Mouse (Mus musculus) C2C12 (cell line): ENCODE data around the gene Frem2. TPM values are rescaled to one million over a fixed set of nuclear protein-coding genes. Genes with fewer than 3 reads are reported as not detected.

Experiments used
- H3K27me3 ChIP-seq: one replicate; pipeline ENCODE4 v1.6.1; 2011; ENCODE audit not compliant: control insufficient read depth, insufficient read depth, insufficient read length
- H3K36me3 ChIP-seq: one replicate; pipeline ENCODE4 v1.6.1; 2011; ENCODE audit not compliant: control insufficient read depth, insufficient read depth
- H3K4me3 ChIP-seq: one replicate; pipeline ENCODE4 v1.5.1; 2011; ENCODE audit warnings: mild to moderate bottlenecking, control low read depth; ENCODE audit not compliant: poor library complexity, insufficient read depth, severe bottlenecking
- H3K79me2 ChIP-seq: one replicate; pipeline ENCODE4 v1.6.1; 2011; ENCODE audit not compliant: control insufficient read depth, insufficient read depth
- H3K79me3 ChIP-seq: one replicate; pipeline ENCODE4 v1.6.1; 2011; ENCODE audit warnings: low read depth, control low read depth
- H3ac ChIP-seq: one replicate; pipeline ENCODE3; 2011; ENCODE audit warnings: low read depth; ENCODE audit not compliant: control insufficient read depth, insufficient read length
- CEBPB ChIP-seq: IDR thresholded peaks from one replicate; pipeline ENCODE4 v1.6.1; 2011; ENCODE audit warnings: low read depth, mild to moderate bottlenecking, control low read depth, moderate library complexity
- CTCF ChIP-seq: IDR thresholded peaks from one replicate; pipeline ENCODE4 v1.5.1; 2011; ENCODE audit not compliant: control insufficient read depth, insufficient read depth, insufficient read length
- FOSL1 ChIP-seq: IDR thresholded peaks from one replicate; pipeline ENCODE4 v1.8.0; 2011; ENCODE audit warnings: mild to moderate bottlenecking, low read length; ENCODE audit not compliant: poor library complexity, insufficient read depth, severe bottlenecking
- MAX ChIP-seq: IDR thresholded peaks from one replicate; pipeline ENCODE4 v1.6.1; 2011; ENCODE audit warnings: mild to moderate bottlenecking, control low read depth
- MYOD1 ChIP-seq: IDR thresholded peaks from one replicate; pipeline ENCODE4 v1.6.1; 2011; ENCODE audit warnings: low read depth; ENCODE audit not compliant: control insufficient read depth, insufficient read length
- MYOG ChIP-seq: IDR thresholded peaks from one replicate; pipeline ENCODE4 v1.6.1; 2011; ENCODE audit not compliant: control insufficient read depth, insufficient read length; ENCODE audit errors: extremely low read depth
- USF1 ChIP-seq: IDR thresholded peaks from one replicate; pipeline ENCODE4 v1.6.1; 2011; ENCODE audit warnings: low read depth, mild to moderate bottlenecking, control low read depth, moderate library complexity
- polyA plus RNA-seq: library from polyadenylated mRNA; unstranded; fragments of >200 nt; fragmentation: generic; extraction: Trizol; gene quantifications from one replicate; pipeline ENCODE4 v1.2.1, GENCODE M21; 2012; ENCODE audit warnings: missing spikeins

The Frem2 gene
- polyA plus RNA-seq, 1 experiment: not detected

GRCm38 (mm10) chr3:53530305-53530704 lies 126.8 kb downstream of the Frem2 start:
- Histone ChIP-seq H3K27me3 (peaks cover 15% of the 10 kb centered on the region), H3K36me3 (no peaks in the 10 kb centered on the region), H3K79me3 (no peaks in the 10 kb centered on the region), H3K79me2 (no peaks in the 10 kb centered on the region), H3ac (no peak overlapping the region), H3K4me3 (no peak overlapping the region)
- no peak for TF ChIP-seq MYOG
- TF ChIP-seq FOSL1: no peak
- no peak for TF ChIP-seq MYOD1
- no peak for TF ChIP-seq USF1

GRCm38 (mm10) chr3:53525737-53526136 lies 131.4 kb downstream of the Frem2 start:
- TF ChIP-seq MAX: no peak
- TF ChIP-seq MYOD1: no peak
- no peak for TF ChIP-seq USF1
- TF ChIP-seq CEBPB: no peak
- no peak for TF ChIP-seq FOSL1
- TF ChIP-seq CTCF: no peak
- TF ChIP-seq MYOG: no peak
- H3K36me3 ChIP-seq: no peaks in the 10 kb centered on the region
- H3K79me3 ChIP-seq: no peaks in the 10 kb centered on the region
- no peak overlapping the region for H3ac ChIP-seq
- no peaks in the 10 kb centered on the region for H3K79me2 ChIP-seq
- H3K27me3 ChIP-seq: peaks cover 14% of the 10 kb centered on the region
- no peak overlapping the region for H3K4me3 ChIP-seq

DNA sequence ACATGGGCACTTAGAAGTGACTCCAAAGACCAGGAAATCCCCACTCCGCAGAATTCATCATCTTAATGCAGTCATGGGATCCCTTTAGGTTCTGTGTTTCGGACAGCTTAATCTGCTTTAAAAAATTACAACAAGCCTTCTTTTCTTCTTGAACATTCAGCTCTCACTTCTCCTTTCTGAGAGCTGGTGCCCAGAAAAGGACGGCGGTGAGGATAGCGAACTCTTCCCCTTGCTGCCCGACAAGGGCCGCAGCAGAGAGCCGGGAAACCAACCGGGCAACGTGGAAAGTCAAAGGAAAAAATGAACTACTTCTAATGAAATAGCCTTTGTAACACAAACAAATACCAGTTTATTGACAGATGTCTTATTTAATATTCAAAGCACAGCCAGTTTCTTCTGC lies 134.4 kb downstream of the Frem2 start:
- TF ChIP-seq CTCF (no peak), FOSL1 (no peak), USF1 (no peak), MYOG (no peak), CEBPB (no peak), MYOD1 (no peak), MAX (no peak)
- Histone ChIP-seq H3K36me3 (no peaks in the 10 kb centered on the region), H3K79me2 (no peaks in the 10 kb centered on the region), H3K79me3 (no peaks in the 10 kb centered on the region), H3K4me3 (no peak overlapping the region), H3K27me3 (peaks cover 12% of the 10 kb centered on the region), H3ac (no peak overlapping the region)

GRCm38 (mm10) chr3:53514221-53515065 lies 142.7 kb downstream of the Frem2 start:
- Histone ChIP-seq H3K79me3 (no peaks in the 10 kb centered on the region), H3K4me3 (no peak overlapping the region), H3ac (no peak overlapping the region), H3K36me3 (no peaks in the 10 kb centered on the region), H3K79me2 (no peaks in the 10 kb centered on the region), H3K27me3 (peaks cover 11% of the 10 kb centered on the region)
- TF ChIP-seq CEBPB (no peak), MAX (no peak), USF1 (no peak), FOSL1 (no peak), CTCF (no peak), MYOG (no peak)

DNA sequence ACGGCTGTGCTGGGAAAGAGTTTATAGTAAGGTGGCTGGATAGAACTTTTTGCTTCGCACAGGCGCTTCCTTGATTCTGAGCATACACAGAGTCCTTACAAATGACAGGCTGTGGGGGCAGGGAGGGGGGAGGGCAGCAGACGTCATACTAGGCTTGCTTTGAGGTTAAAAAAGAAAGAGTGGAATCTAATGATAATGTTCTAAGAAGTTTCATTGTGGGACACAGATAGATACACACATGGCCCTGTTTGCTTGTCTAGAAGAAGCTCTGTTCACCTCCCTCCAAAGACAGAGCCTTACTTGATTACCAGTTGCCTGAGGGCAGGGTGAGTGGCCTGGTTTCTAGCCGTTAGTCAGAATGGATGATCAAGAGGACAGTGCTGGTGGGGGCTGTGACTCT lies 144.1 kb downstream of the Frem2 start:
- TF ChIP-seq MYOG (no peak), FOSL1 (no peak), MYOD1 (no peak), CEBPB (no peak), CTCF (no peak), MAX (no peak), USF1 (no peak)
- Histone ChIP-seq H3K79me3 (no peaks in the 10 kb centered on the region), H3ac (no peak overlapping the region)

DNA sequence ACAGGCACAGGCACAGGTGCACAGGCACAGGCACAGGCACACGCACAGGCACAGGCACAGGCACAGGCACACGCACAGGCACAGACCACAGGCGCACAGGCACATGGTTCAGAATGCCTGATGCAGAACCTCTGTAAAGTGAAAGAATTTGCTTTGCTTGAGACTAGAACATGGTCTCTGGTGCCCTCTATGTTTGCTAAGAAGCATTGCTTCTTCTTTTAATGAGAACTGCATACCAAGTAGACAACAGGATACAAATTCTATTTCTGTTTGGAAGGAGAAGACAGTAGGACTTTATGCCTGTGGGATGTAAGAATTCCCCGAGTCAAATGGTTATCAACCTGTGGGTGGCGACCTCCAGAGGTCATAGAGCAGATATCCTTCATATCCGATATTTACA lies 154.7 kb downstream of the Frem2 start:
- no peak overlapping the region for H3ac ChIP-seq
- no peak overlapping the region for H3K4me3 ChIP-seq
- no peaks in the 10 kb centered on the region for H3K79me3 ChIP-seq
- no peaks in the 10 kb centered on the region for H3K36me3 ChIP-seq
- no peaks in the 10 kb centered on the region for H3K79me2 ChIP-seq
- TF ChIP-seq CTCF: no peak
- no peak for TF ChIP-seq USF1
- TF ChIP-seq MAX: no peak
- TF ChIP-seq CEBPB: no peak
- TF ChIP-seq MYOD1: no peak
- TF ChIP-seq FOSL1: no peak
- TF ChIP-seq MYOG: no peak
- H3K27me3 ChIP-seq: peaks cover 14% of the 10 kb centered on the region

More for the DNA sequence above, 144.1 kb downstream of the Frem2 start:
- Histone ChIP-seq H3K36me3 (no peaks in the 10 kb centered on the region), H3K27me3 (peaks cover 11% of the 10 kb centered on the region), H3K4me3 (no peak overlapping the region), H3K79me2 (no peaks in the 10 kb centered on the region)
